Mouse (Mus musculus) cerebellum, adult (tissue): ENCODE measurements around the gene Tceal1.

ENCODE experiments used
- ATAC-seq: cut with Nextera tagmentation; 2 replicates; pipeline ENCODE4 v1.9.2; 2017; ENCODE audit warnings: mild to moderate bottlenecking, moderate library complexity, mixed read lengths; ENCODE audit not compliant: insufficient number of reproducible peaks, low FRiP score, low TSS enrichment

Gene Tceal1

GRCm38 (mm10) chrX:136744663-136745062 is 36.9 kb downstream of the Tceal1 start:
- no peak for ATAC-seq

GRCm38 (mm10) chrX:136749329-136749728 is 41.5 kb downstream of the Tceal1 start:
- no peak for ATAC-seq

- ATAC-seq = no peak
These were observed 47.7 kb downstream of the Tceal1 start for GRCm38 (mm10) chrX:136755464-136755863.
